Mouse (Mus musculus) hematopoietic stem cell, adult 5-6 weeks (primary cell): ENCODE results near the gene Dhrs7. TPM values are rescaled to one million over a fixed set of nuclear protein-coding genes. Genes with fewer than 3 reads are reported as not detected.
A peak's percentile ranks its signal among the peaks of the same experiment; 100 is the strongest.
"Not testable (repeated sequence)": the region's sequence is repeated elsewhere in the genome, so short reads cannot be mapped to it uniquely, and the experiment has no call there.

ENCODE experiments used
- ATAC-seq, 2 experiments: fragments of 125-278 bp in 1 of 2; replicated peaks in 1 of 2; 2 replicates each; pipeline ENCODE4 v1.8.0; 2016 to 2017; ENCODE audit warnings: inconsistent platforms in 2 of 2, mild to moderate bottlenecking in 2 of 2, moderate number of reproducible peaks in 2 of 2, low read depth in 1 of 2, moderate TSS enrichment in 1 of 2; ENCODE audit not compliant: low FRiP score in 2 of 2, poor library complexity in 2 of 2, severe bottlenecking in 2 of 2, insufficient read depth in 1 of 2, low TSS enrichment in 1 of 2
- total RNA-seq: library from RNA; stranded (forward); fragments of 172-1452, 232-1000 nt; gene quantifications from 2 replicates; pipeline ENCODE4 v1.2.3, GENCODE M21; 2017

The Dhrs7 gene
- 38.0 and 68.1 TPM in 2 replicates for total RNA-seq

GRCm38 (mm10) chr12:72664735-72665337 is at the start of gene Dhrs7:
TSS of gene Dhrs7 (minus strand) at chr12:72664909.
- ATAC-seq, result peak; percentile 91 to 93

GRCm38 (mm10) chr12:72709981-72710380 is 45.3 kb upstream of the Dhrs7 start:
- ATAC-seq, result no peak

GRCm38 (mm10) chr12:72704068-72704467 is 39.4 kb upstream of the Dhrs7 start:
- ATAC-seq, result no peak; a peak in 1 of 4 replicates

- no peak for ATAC-seq
These were observed 35.3 kb upstream of the Dhrs7 start for GRCm38 (mm10) chr12:72700013-72700412.

GRCm38 (mm10) chr12:72694901-72695463 is 30.3 kb upstream of the Dhrs7 start:
- no peak for ATAC-seq

GRCm38 (mm10) chr12:72694438-72694837 is 29.7 kb upstream of the Dhrs7 start:
- no peak for ATAC-seq

- ATAC-seq, result peak; percentile 71 to 83; a peak in 3 of 4 replicates
These were observed 29.2 kb upstream of the Dhrs7 start for GRCm38 (mm10) chr12:72693895-72694294.

GRCm38 (mm10) chr12:72688281-72688680 is 23.6 kb upstream of the Dhrs7 start:
- not testable (repeated sequence) for ATAC-seq

GRCm38 (mm10) chr12:72687741-72688140 is 23.0 kb upstream of the Dhrs7 start:
- ATAC-seq, result not testable (repeated sequence)

GRCm38 (mm10) chr12:72686566-72686965 is 21.9 kb upstream of the Dhrs7 start:
- not testable (repeated sequence) for ATAC-seq

- no peak for ATAC-seq
These were observed 18.9 kb upstream of the Dhrs7 start for GRCm38 (mm10) chr12:72683612-72684011.

- ATAC-seq, result no peak
These were observed 18.0 kb upstream of the Dhrs7 start for GRCm38 (mm10) chr12:72682511-72683282.

GRCm38 (mm10) chr12:72681919-72682318 is 17.2 kb upstream of the Dhrs7 start:
- ATAC-seq, result no peak

- ATAC-seq, result no peak
These were observed 14.9 kb upstream of the Dhrs7 start for GRCm38 (mm10) chr12:72679635-72680034.

GRCm38 (mm10) chr12:72674820-72675219 is 10.1 kb upstream of the Dhrs7 start:
- peak; percentile 41 to 78 for ATAC-seq

GRCm38 (mm10) chr12:72674079-72674797 is 9.5 kb upstream of the Dhrs7 start:
- ATAC-seq, result peak; percentile 92 to 95

- no peak for ATAC-seq
These were observed 6.9 kb upstream of the Dhrs7 start for GRCm38 (mm10) chr12:72671516-72672135.
